In the genomic region with DNA sequence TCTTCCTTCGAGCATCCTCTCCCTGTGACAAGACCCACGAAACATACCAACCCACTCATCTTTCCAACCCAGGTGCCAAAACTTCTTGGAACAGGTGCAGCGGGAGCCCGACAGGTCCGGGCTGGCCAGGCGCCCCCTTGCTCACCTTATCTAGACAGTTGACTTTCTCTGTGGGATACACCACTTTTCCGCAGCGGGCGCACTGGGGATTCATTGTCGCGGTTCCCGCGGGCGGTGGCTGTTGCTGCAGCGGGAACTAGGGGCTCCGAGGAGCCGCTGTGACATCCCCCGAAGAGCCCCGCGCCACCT, we compare ENCODE assay signal across 8 mouse cellular contexts. TPM values are rescaled to one million over a fixed set of nuclear protein-coding genes. Genes with fewer than 3 reads are reported as not detected.
DNase-seq lines count a peak whose midpoint lies in the region; ATAC-seq and TF ChIP-seq lines count a peak whose summit lies in the region.

No protein-coding gene starts in this region.

- no peak overlapping the region for H3K27ac ChIP-seq in kidney, adult 2 months (ENCODE audit: insufficient read depth, low read depth, low read length)
- H3K27ac ChIP-seq in ES-Bruce4 (ENCODE audit: insufficient read depth, low read length) = no peak overlapping the region
- H3K27ac ChIP-seq in forebrain, embryonic 12.5 days = 0 out of 2 replicates have a peak overlapping the region, but pooled peaks have one; percentile 36
- H3K27ac ChIP-seq in liver, embryonic 12.5 days = no peak overlapping the region

- H3K36me3 ChIP-seq in kidney, adult 2 months (ENCODE audit: control insufficient read depth, insufficient read depth, low read length) = no peaks in the 10 kb centered on the region
- no peaks in the 10 kb centered on the region for H3K36me3 ChIP-seq in ES-Bruce4 (ENCODE audit: control insufficient read depth, insufficient read depth, low read length, poor library complexity, severe bottlenecking)
- no peaks in the 10 kb centered on the region for H3K36me3 ChIP-seq in forebrain, embryonic 12.5 days (replicated peaks)
- no peaks in the 10 kb centered on the region for H3K36me3 ChIP-seq in liver, embryonic 12.5 days

- peak overlapping the region; percentile 38 for H3K9ac ChIP-seq in ES-Bruce4 (ENCODE audit: low read depth, poor library complexity, severe bottlenecking)
- H3K9ac ChIP-seq in forebrain, embryonic 12.5 days = peak overlapping the region; percentile 72
- H3K9ac ChIP-seq in liver, embryonic 12.5 days = no peak overlapping the region

- H3K4me1 ChIP-seq in kidney, adult 2 months (ENCODE audit: control insufficient read depth, insufficient read depth, low read length) = no peaks in the 10 kb centered on the region
- no peaks in the 10 kb centered on the region for H3K4me1 ChIP-seq in ES-Bruce4 (ENCODE audit: control insufficient read depth, insufficient read depth, low read length)
- peaks cover 25% of the 10 kb centered on the region for H3K4me1 ChIP-seq in forebrain, embryonic 12.5 days
- peaks cover 6% of the 10 kb centered on the region; the same call in 1 of the 2 replicates for H3K4me1 ChIP-seq in liver, embryonic 12.5 days

- TF ChIP-seq CTCF in kidney, adult 2 months (conservative IDR thresholded peaks at IDR 0.05; ENCODE audit: insufficient read depth, insufficient read length, low read depth, low read length) = no peak
- no peak for TF ChIP-seq CTCF in ES-Bruce4 (IDR thresholded peaks at IDR 0.05; ENCODE audit: low read depth, low read length)

- no peak for TF ChIP-seq EP300 in ES-Bruce4 (IDR thresholded peaks at IDR 0.05; ENCODE audit: insufficient read depth, low read depth, low read length)

- no peaks in the 10 kb centered on the region for H3K9me3 ChIP-seq in ES-Bruce4 (replicated peaks; ENCODE audit: control insufficient read depth, insufficient read depth, low read length, poor library complexity, severe bottlenecking)
- H3K9me3 ChIP-seq in forebrain, embryonic 12.5 days = no peaks in the 10 kb centered on the region
- no peaks in the 10 kb centered on the region for H3K9me3 ChIP-seq in liver, embryonic 12.5 days (replicated peaks)

- 0 out of 2 replicates have a peak, but pooled peaks cover 2% of the 10 kb centered on the region for H3K27me3 ChIP-seq in kidney, adult 2 months (replicated peaks; ENCODE audit: control insufficient read depth, insufficient read depth, low read length)
- peaks cover 12% of the 10 kb centered on the region for H3K27me3 ChIP-seq in ES-Bruce4 (ENCODE audit: control insufficient read depth, insufficient read depth, low read length, poor library complexity, severe bottlenecking)
- H3K27me3 ChIP-seq in forebrain, embryonic 12.5 days = peaks cover 32% of the 10 kb centered on the region
- H3K27me3 ChIP-seq in liver, embryonic 12.5 days (replicated peaks) = peaks cover 60% of the 10 kb centered on the region

- ATAC-seq in forebrain, embryonic 12.5 days (ENCODE audit: low FRiP score) = peak; percentile 31; the same call in 1 of the 2 replicates
- 0 out of 2 replicates have a peak, but pooled peaks have one; percentile 8 for ATAC-seq in liver, embryonic 12.5 days
- ATAC-seq in megakaryocyte-erythroid progenitor cell, adult 5-6 weeks (replicated peaks; ENCODE audit: low FRiP score, low TSS enrichment, poor library complexity, severe bottlenecking) = no peak

- TF ChIP-seq POLR2A in kidney, adult 2 months (IDR thresholded peaks at IDR 0.05; ENCODE audit: low read depth, low read length) = no peak
- TF ChIP-seq POLR2A in ES-Bruce4 (IDR thresholded peaks at IDR 0.05; ENCODE audit: insufficient read depth, low read length) = no peak

- H3K4me2 ChIP-seq in forebrain, embryonic 12.5 days = peak overlapping the region; percentile 98
- H3K4me2 ChIP-seq in liver, embryonic 12.5 days = peak overlapping the region; percentile 74

- H3K4me3 ChIP-seq in kidney, adult 2 months (ENCODE audit: insufficient read depth, low read depth, low read length) = peak overlapping the region; percentile 42
- peak overlapping the region; percentile 59 for H3K4me3 ChIP-seq in ES-Bruce4 (ENCODE audit: low read depth, low read length)
- H3K4me3 ChIP-seq in forebrain, embryonic 12.5 days (replicated peaks) = peak overlapping the region; percentile 72
- H3K4me3 ChIP-seq in liver, embryonic 12.5 days = peak overlapping the region; percentile 47

- under 1% methylated on average over 20 of the region's 20 CpGs for WGBS in kidney, adult 2 months
- under 1% methylated on average over 20 of the region's 20 CpGs for WGBS in forebrain, embryonic 12.5 days
- 2% methylated on average over 20 of the region's 20 CpGs for WGBS in liver, embryonic 12.5 days (ENCODE audit: insufficient replicate concordance)

- no peak for DNase-seq in kidney, adult 2 months
- no peak for DNase-seq in kidney, postnatal 14 days
- DNase-seq in adrenal gland, adult (ENCODE audit: inconsistent age in 2 of 2, low spot score in 1 of 2) = no peak
- no peak for DNase-seq in ovary, postnatal 14 days (ENCODE audit: low spot score)

RNA-seq across cellular contexts. Expression of a gene that starts 0.7 kb away (rescaled TPM):
- polyA plus RNA-seq in kidney, adult 2 months (2012; rRNA removed) = 3.9 and 5.8 TPM in 2 replicates
- 0.96 and 1.2 TPM in 2 replicates for polyA plus RNA-seq in ES-Bruce4 (2011; ENCODE audit: insufficient read depth, insufficient read length, low read depth, missing spikeins)
- 6.1 and 6.5 TPM in 2 replicates for polyA plus RNA-seq in forebrain, embryonic 12.5 days (2016; fragmentation: Nextera tagmentation; extraction: Ambion mirVana)
- polyA plus RNA-seq in liver, embryonic 12.5 days (2016; fragmentation: Nextera tagmentation; extraction: Ambion mirVana) = 0.41 and 0.49 TPM in 2 replicates
- total RNA-seq in megakaryocyte-erythroid progenitor cell, adult 5-6 weeks (2014; fragmentation: Nextera tagmentation) = 0.28 TPM in 1 of 2 replicates, not detected in the other
- total RNA-seq in megakaryocyte-erythroid progenitor cell, adult 5-6 weeks (2017) = 0.30 TPM in 1 of 2 replicates, not detected in the other
